Mouse (Mus musculus) forebrain, embryonic 11.5 days (tissue): ENCODE data around the gene Tnfsf13. TPM values are rescaled to one million over a fixed set of nuclear protein-coding genes. Genes with fewer than 3 reads are reported as not detected.

Source experiments
- ATAC-seq: fragments of 200-750 bp; cut with Nextera tagmentation; replicated peaks from 2 replicates; pipeline ENCODE4 v1.8.0; 2017; ENCODE audit warnings: moderate TSS enrichment; ENCODE audit not compliant: low FRiP score
- DNase-seq: peaks from one replicate; pipeline ENCODE4 v3.0.0-alpha.2; 2017; ENCODE audit warnings: low spot score
- H3K27ac ChIP-seq: fragments of 300-500 bp; sonication (generic); 2 replicates; pipeline ENCODE4 v1.5.1; 2014; ENCODE audit warnings: low read depth, low read length
- H3K27me3 ChIP-seq: fragments of 300-500 bp; sonication (generic); 2 replicates; pipeline ENCODE4 v1.6.1; 2014; ENCODE audit warnings: mild to moderate bottlenecking, low read length, mixed read lengths; ENCODE audit not compliant: control insufficient read depth, insufficient read depth
- H3K36me3 ChIP-seq: fragments of 300-500 bp; sonication (generic); 2 replicates; pipeline ENCODE4 v1.6.1; 2014; ENCODE audit warnings: mild to moderate bottlenecking, low read length, moderate library complexity, mixed read lengths; ENCODE audit not compliant: control insufficient read depth, insufficient read depth
- H3K4me1 ChIP-seq: fragments of 300-500 bp; sonication (generic); replicated peaks from 2 replicates; pipeline ENCODE4 v1.6.1; 2014; ENCODE audit warnings: low read length, mixed read lengths; ENCODE audit not compliant: control insufficient read depth, insufficient read depth
- H3K4me2 ChIP-seq: fragments of 300-500 bp; sonication (generic); 2 replicates; pipeline ENCODE4 v1.6.1; 2014; ENCODE audit warnings: low read depth, mild to moderate bottlenecking, low read length, moderate library complexity, mixed read lengths; ENCODE audit not compliant: severe bottlenecking
- H3K4me3 ChIP-seq: fragments of 300-500 bp; sonication (generic); 2 replicates; pipeline ENCODE4 v1.5.1; 2014; ENCODE audit warnings: low read depth, low read length
- H3K9ac ChIP-seq: fragments of 300-500 bp; sonication (generic); 2 replicates; pipeline ENCODE4 v1.6.1; 2014; ENCODE audit warnings: low read length
- H3K9me3 ChIP-seq: fragments of 300-500 bp; sonication (generic); 2 replicates; pipeline ENCODE4 v1.6.1; 2016; ENCODE audit warnings: low read length, mixed read lengths; ENCODE audit not compliant: control insufficient read depth
- WGBS: fragments of 180-500 bp; shearing (Covaris S2); extraction: QIAGEN DNeasy Blood & Tissue Kit; methylation state at CpG from one replicate; pipeline ENCODE4 v1.1.7; 2014; 5-methylcytosine and 5-hydroxymethylcytosine counted together
- polyA plus RNA-seq: library from polyadenylated mRNA; unstranded; fragments of >200 nt; fragmentation: Nextera tagmentation; extraction: Ambion mirVana; gene quantifications from 2 replicates; pipeline ENCODE4 v1.2.1, GENCODE M21; 2014

Tnfsf13 gene
- polyA plus RNA-seq, 1 experiment from 2014 or later: not detected

DNA sequence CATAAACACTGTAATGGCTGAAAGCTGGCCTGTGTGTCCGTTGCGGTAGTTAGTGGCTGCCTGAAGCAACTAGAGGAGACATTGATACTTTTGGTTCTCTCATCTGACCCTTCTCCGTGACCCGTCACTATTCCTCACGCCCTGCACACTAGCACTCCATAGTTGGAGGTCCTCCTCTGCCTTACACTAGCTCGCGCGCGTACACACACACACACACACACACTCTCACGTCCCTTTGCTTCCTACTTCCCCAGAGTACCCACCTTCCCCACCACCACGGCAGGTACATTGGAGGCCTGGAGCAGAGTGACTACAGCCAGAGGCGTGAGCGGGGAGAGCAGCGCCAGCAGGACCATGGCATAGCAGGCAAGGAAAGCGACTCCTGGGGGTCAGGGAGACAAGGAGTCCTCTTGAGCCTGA is 28.1 kb downstream of the Tnfsf13 start:
- Histone ChIP-seq H3K36me3 (peaks cover 9% of the 10 kb centered on the region), H3K4me3 (no peak overlapping the region), H3K9me3 (no peaks in the 10 kb centered on the region), H3K4me1 (peaks cover 13% of the 10 kb centered on the region; the same call in 1 of the 2 replicates), H3K9ac (no peak overlapping the region), H3K4me2 (no peak overlapping the region), H3K27ac (no peak overlapping the region), H3K27me3 (no peaks in the 10 kb centered on the region)
- ATAC-seq (no peak), DNase-seq (no peak)
- 83% methylated on average over 15 of the region's 15 CpGs for WGBS

DNA sequence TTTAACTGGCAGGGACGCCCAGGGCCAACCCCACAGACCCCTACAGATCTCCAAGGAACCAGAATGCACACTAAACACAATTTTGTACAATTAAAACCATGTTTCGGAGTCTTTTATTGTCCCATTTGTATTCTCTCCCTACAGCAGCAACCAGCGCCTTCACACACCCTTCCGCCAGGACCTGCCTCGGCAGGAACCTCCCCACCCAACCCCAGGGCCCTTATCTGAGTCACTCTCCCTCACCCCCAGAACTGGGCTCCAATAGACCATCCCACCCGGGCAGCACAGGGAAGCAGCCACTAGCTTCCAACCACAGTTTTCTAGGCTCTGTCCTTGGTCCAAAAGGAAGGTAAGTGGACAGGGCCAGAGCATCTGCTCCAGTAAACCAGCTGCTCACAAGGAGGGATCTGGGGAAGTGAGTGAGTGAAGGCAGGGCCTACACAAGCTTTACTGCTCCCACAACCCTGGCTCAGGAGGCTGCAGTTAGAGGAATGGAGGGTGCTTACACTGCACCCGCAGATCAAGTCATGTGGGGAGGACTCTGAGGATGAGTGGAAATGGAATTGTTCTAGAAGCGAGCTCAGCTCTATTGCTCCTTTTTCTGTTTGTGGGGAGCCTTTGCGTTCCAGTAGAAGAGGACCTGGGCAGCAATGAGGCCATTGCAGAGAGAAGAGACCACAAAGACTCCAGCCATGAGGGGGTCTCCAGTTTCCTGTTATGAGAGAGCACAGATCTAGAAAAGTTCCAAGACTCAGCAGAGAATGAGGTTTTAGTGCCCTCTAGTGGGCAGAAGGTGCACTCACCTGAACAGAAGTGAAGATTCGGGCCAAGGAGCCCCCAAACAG is 28.7 kb downstream of the Tnfsf13 start:
- H3K36me3 ChIP-seq: peaks cover 13% of the 10 kb centered on the region
- WGBS: 82% methylated on average over 10 of the region's 10 CpGs
- H3K27ac ChIP-seq: no peak overlapping the region
- no peaks in the 10 kb centered on the region for H3K9me3 ChIP-seq
- H3K4me1 ChIP-seq: peaks cover 13% of the 10 kb centered on the region; the same call in 1 of the 2 replicates
- H3K9ac ChIP-seq: no peak overlapping the region
- no peak overlapping the region for H3K4me2 ChIP-seq
- no peak for ATAC-seq
- H3K27me3 ChIP-seq: no peaks in the 10 kb centered on the region
- peak; percentile 72 for DNase-seq
- no peak overlapping the region for H3K4me3 ChIP-seq

DNA sequence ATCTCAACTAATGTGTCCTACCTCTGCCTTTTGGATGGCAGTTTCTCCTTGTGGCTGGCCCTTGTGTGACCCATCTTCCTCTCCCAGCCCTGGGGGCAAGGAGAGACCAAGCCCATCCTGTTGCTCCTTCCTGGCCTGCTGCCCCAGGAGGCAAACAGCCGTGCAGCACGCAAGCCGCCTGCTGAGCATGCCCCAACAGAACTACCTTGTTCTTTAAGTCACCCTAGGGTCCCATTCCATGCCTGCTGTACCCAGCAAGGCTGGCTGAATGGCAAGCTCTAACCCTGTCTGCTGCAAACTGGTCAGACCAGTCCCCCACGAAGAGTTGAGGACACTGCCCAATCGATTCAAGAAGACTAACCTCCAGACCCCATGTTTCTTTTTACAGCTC is 29.5 kb downstream of the Tnfsf13 start:
- no peaks in the 10 kb centered on the region for H3K27me3 ChIP-seq
- no peaks in the 10 kb centered on the region for H3K9me3 ChIP-seq
- no peak overlapping the region for H3K4me2 ChIP-seq
- peaks cover 16% of the 10 kb centered on the region for H3K36me3 ChIP-seq
- no peak overlapping the region for H3K9ac ChIP-seq
- DNase-seq (no peak), ATAC-seq (no peak)
- no peak overlapping the region for H3K4me3 ChIP-seq
- H3K4me1 ChIP-seq: peaks cover 7% of the 10 kb centered on the region; the same call in 1 of the 2 replicates
- 78% methylated on average over 5 of the region's 5 CpGs for WGBS
- no peak overlapping the region for H3K27ac ChIP-seq

DNA sequence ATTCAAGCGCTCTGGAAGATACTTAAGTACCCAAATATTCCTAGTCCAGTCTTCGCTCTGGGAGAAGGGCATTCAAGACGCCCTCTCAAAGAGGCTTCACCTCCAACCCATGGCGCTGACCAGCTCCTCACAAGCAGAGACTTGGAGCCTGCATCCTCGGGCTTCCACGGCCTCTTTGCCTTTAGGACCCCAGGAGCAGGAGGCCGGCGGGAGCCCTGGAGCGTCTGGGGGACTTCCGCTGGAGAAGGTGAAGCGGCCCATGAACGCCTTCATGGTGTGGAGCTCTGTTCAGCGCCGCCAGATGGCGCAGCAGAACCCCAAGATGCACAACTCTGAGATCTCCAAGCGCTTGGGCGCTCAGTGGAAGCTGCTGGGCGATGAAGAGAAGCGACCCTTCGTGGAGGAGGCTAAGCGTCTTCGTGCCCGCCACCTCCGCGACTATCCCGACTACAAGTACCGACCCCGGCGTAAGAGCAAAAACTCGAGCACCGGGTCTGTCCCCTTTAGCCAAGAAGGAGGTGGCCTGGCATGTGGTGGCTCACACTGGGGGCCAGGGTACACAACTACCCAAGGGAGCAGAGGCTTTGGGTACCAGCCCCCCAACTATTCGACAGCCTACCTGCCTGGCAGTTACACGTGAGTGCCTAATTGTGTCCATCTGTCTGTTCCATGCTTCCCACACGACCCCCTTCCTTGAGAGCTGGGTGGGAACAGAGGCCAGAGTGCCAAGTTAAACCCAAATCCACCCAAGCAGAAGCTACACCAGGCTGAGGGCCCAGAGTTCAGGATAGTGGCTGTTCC is 30.1 kb downstream of the Tnfsf13 start, which contains the start of gene Sox15:
Gene Sox15, plus strand, starts transcription at position 51 of the 801 bp plus-strand sequence.
- ATAC-seq (peak; percentile 67; the same call in 1 of the 2 replicates), DNase-seq (peak; percentile 89)
- H3K4me2 ChIP-seq: no peak within 1 kb of the TSS
- WGBS: 24% methylated on average over 34 of the region's 34 CpGs
- no peaks in the 10 kb centered on the region for H3K27me3 ChIP-seq
- H3K4me1 ChIP-seq: peaks cover 7% of the 10 kb centered on the region; the same call in 1 of the 2 replicates
- H3K4me3 ChIP-seq: no peak within 1 kb of the TSS
- no peaks in the 10 kb centered on the region for H3K9me3 ChIP-seq
- no peak within 1 kb of the TSS for H3K27ac ChIP-seq
- H3K36me3 ChIP-seq: peaks cover 22% of the 10 kb centered on the region
- H3K9ac ChIP-seq: no peak within 1 kb of the TSS

DNA sequence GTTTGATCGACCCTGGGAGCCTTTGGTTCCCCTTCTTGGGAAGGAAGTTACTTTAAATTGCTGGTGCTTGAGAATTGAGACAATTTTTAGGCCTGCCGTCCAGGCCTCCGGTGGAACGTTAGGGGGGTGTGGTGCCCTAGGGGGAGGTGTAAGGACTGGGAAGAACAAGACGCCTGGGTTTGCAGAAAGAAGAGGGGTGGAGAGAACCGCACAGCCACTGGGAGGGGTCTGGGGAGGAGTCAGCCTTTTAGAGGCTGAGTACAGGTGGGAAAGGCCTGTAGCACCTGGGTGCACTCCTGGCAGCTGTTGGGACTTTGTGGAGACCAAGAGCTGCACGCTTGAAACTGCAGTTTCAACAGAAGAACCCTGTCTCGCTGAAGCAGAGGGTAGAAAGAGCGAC is 30.8 kb downstream of the Tnfsf13 start:
- Histone ChIP-seq H3K27me3 (no peaks in the 10 kb centered on the region), H3K36me3 (peaks cover 27% of the 10 kb centered on the region), H3K4me1 (peaks cover 7% of the 10 kb centered on the region; the same call in 1 of the 2 replicates), H3K4me3 (no peak overlapping the region), H3K9me3 (no peaks in the 10 kb centered on the region), H3K4me2 (no peak overlapping the region), H3K9ac (no peak overlapping the region), H3K27ac (no peak overlapping the region)
- 52% methylated on average over 9 of the region's 9 CpGs for WGBS
- ATAC-seq (no peak), DNase-seq (no peak)

DNA sequence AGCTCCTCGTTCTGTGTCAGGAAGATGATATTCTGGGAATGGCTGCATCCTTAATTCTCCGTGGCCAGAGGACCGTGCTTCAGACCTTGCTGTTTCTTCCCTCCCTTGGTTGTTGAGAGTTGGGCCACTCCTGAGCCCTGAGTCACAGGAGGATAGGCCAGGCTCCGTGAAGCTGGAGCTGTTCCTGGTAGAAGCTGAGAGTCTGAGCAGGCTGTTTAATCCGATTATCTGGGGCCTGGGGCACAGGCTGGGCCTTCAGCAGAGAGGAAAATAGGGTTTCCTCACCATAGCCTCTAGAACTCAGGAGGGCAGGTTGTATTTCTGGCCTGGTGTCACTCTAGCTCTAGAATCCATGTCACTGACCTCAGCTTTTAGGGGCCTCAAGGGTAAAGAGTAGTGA is 32.2 kb downstream of the Tnfsf13 start:
- 73% methylated on average over 5 of the region's 5 CpGs for WGBS
- H3K27ac ChIP-seq: no peak overlapping the region

DNA sequence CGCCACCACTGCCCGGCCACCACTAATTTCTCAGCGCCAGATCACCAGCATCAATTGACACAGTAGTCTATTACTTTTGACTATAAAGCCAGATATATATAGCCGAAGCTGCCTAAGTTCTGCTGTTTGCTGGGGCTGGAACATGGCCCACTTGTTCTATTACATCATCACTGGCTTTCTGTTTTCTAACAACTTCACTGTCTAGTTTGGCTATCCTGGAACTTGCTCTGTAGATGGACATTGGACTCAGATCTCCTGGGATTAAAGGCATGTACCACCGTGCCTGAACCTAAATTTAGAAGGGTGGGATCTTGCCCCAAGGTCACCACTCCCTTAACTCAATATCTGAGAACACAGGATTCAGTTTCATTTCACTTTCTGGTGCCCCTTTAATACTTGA is 39.7 kb downstream of the Tnfsf13 start:
- WGBS: 93% methylated on average over 5 of the region's 5 CpGs
- Histone ChIP-seq H3K4me1 (no peaks in the 10 kb centered on the region), H3K27ac (no peak overlapping the region), H3K9me3 (no peaks in the 10 kb centered on the region), H3K4me3 (no peak overlapping the region), H3K27me3 (no peaks in the 10 kb centered on the region), H3K4me2 (no peak overlapping the region), H3K36me3 (peaks cover 41% of the 10 kb centered on the region), H3K9ac (no peak overlapping the region)
- DNase-seq (no peak), ATAC-seq (no peak)

More for the DNA sequence above, 32.2 kb downstream of the Tnfsf13 start:
- peaks cover 7% of the 10 kb centered on the region; the same call in 1 of the 2 replicates for H3K4me1 ChIP-seq
- no peaks in the 10 kb centered on the region for H3K9me3 ChIP-seq
- DNase-seq: no peak
- H3K27me3 ChIP-seq: no peaks in the 10 kb centered on the region
- no peak overlapping the region for H3K4me2 ChIP-seq
- no peak overlapping the region for H3K9ac ChIP-seq
- no peak overlapping the region for H3K4me3 ChIP-seq
- ATAC-seq: no peak
- H3K36me3 ChIP-seq: peaks cover 37% of the 10 kb centered on the region

DNA sequence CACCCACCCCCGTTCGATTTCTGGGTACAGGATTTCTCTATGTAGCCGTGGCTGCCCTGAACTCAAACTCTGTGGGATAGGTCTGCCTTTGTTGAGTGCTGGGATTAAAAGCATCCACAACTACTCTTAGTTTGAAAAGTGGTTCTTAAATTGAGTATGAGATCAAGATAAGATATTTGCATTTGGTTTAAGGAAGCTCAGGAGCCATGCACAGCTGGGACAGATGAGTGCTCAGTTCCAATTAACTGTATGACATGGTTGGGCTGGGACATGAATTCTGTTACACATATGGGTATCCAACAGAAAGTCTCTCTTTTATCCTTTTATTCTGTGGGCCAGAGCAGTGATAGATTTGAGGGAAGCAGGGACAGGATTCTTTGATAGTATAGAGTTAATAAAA is 50.1 kb downstream of the Tnfsf13 start:
- Histone ChIP-seq H3K9me3 (no peaks in the 10 kb centered on the region), H3K4me2 (0 out of 2 replicates have a peak overlapping the region, but pooled peaks have one; percentile 27), H3K27me3 (no peaks in the 10 kb centered on the region), H3K9ac (no peak overlapping the region), H3K27ac (no peak overlapping the region), H3K4me3 (no peak overlapping the region), H3K4me1 (peaks cover 7% of the 10 kb centered on the region; the same call in 1 of the 2 replicates), H3K36me3 (no peaks in the 10 kb centered on the region; the same call in 1 of the 2 replicates)
- DNase-seq: no peak
- 88% methylated on average over 3 of the region's 3 CpGs for WGBS
- ATAC-seq: no peak
